Mouse (Mus musculus) T-cell, adult 66 days (primary cell): ENCODE results near the gene Iqca. TPM values are rescaled to one million over a fixed set of nuclear protein-coding genes. Genes with fewer than 3 reads are reported as not detected.

ENCODE experiments used
- total RNA-seq, 2 experiments: library from RNA; stranded (reverse); gene quantifications; 3 replicates in 1 of 2; 4 replicates in 1 of 2; pipeline ENCODE4 v1.2.4; 2023

Iqca gene
- not detected for total RNA-seq

DNA sequence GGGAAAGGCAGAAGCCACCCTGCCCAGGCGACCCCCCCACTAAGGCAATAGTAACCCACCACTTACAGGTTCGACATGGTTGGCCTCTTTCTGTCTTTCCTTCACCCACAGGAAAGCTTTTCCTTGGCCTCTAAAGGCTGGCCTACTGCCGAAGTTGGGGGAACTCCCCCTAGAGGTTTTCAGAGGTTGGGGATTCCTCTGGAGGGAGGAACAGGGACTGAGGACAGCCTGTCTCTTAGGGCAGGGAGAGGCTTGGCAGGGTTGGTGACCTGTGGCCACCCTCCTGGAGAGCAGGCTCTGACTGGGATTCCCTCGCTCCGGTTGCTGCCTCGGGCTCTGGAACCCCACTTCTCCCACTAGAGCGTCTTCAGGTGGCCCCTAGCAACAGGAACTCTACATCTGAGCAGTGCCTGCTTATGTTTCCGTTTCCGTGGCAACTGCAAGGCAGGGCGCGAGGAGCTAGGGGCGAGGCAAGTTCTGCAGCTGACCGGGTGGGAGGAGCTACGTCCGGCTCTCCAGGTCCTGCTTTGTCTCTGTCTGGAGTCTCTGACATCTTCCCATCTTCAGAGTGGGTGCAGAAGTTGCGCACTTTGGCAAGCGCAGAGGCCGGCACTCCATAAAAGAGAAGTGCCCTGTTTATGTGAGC lies at the start of gene Iqca:
Iqca (minus strand) TSS at position 303 of the 646 bp plus-strand sequence.

DNA sequence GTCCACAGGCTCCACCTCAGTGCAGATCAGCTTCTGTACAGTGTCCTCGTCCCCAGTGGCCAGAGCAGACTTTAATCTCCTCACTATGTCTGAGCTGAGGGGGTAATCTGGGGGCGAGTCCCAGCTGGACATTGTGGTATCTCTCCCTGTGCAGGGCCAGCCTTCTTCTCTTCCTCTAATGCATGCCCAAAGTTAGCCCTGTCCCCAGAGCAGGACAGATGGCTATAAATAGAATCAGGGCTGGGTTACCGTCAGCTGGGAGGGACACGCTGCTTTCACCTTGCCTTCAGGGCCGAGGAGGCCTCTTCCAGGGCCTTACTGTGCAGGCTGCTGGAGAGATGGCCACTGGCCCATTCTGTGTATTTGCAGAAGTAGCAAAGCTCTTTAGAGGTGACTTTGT lies 138.8 kb downstream of the Iqca start, which contains the start of gene Asb18:
Asb18 (minus strand) TSS at position 221 of the 400 bp plus-strand sequence.

Other genes starting within 250 kb of the Iqca start
- not detected for gene Gbx2, start 222.2 kb downstream of the Iqca start, total RNA-seq
- gene Asb18, start 138.7 kb downstream of the Iqca start, total RNA-seq: under 1 TPM in 1 of 2 experiments, not detected in 1; 0.18 TPM
- gene Ackr3, start 50.6 kb upstream of the Iqca start, total RNA-seq: not detected